Mouse (Mus musculus) stomach, postnatal 0 days (tissue): ENCODE measurements around the gene Brsk2. TPM values are rescaled to one million over a fixed set of nuclear protein-coding genes. Genes with fewer than 3 reads are reported as not detected.

Source experiments
- ATAC-seq: fragments of 200-750 bp; cut with Nextera tagmentation; 2 replicates; pipeline ENCODE4 v1.8.0; 2017; ENCODE audit not compliant: low FRiP score, low TSS enrichment
- DNase-seq: peaks from one replicate; pipeline ENCODE4 v3.0.0-alpha.2; 2016; ENCODE audit warnings: low spot score
- H3K27ac ChIP-seq: fragments of 300-500 bp; sonication (generic); replicated peaks from 2 replicates; pipeline ENCODE4 v1.5.1; 2014; ENCODE audit warnings: mild to moderate bottlenecking, control low read depth
- H3K27me3 ChIP-seq: fragments of 300-500 bp; sonication (generic); 2 replicates; pipeline ENCODE4 v1.6.1; 2014; ENCODE audit warnings: low read length; ENCODE audit not compliant: control insufficient read depth, insufficient read depth
- H3K36me3 ChIP-seq: fragments of 300-500 bp; sonication (generic); 2 replicates; pipeline ENCODE4 v1.6.1; 2014; ENCODE audit warnings: low read length, mixed read lengths; ENCODE audit not compliant: control insufficient read depth, insufficient read depth
- H3K4me1 ChIP-seq: fragments of 300-500 bp; sonication (generic); replicated peaks from 2 replicates; pipeline ENCODE4 v1.6.1; 2014; ENCODE audit warnings: antibody characterized with exemption; ENCODE audit not compliant: control insufficient read depth, insufficient read depth
- H3K4me2 ChIP-seq: fragments of 300-500 bp; sonication (generic); replicated peaks from 2 replicates; pipeline ENCODE4 v1.6.1; 2014; ENCODE audit warnings: low read depth, mild to moderate bottlenecking, control low read depth, moderate library complexity
- H3K4me3 ChIP-seq: fragments of 300-500 bp; sonication (generic); 2 replicates; pipeline ENCODE4 v1.5.1; 2014; ENCODE audit warnings: low read depth, low read length, control low read depth
- H3K9ac ChIP-seq: fragments of 300-500 bp; sonication (generic); 2 replicates; pipeline ENCODE4 v1.6.1; 2014; ENCODE audit warnings: mild to moderate bottlenecking, low read length, control low read depth, mixed read lengths
- H3K9me3 ChIP-seq: fragments of 300-500 bp; sonication (generic); 2 replicates; pipeline ENCODE4 v1.6.1; 2016; ENCODE audit warnings: low read length; ENCODE audit not compliant: control insufficient read depth
- CTCF ChIP-seq: IDR thresholded peaks from 2 replicates; pipeline ENCODE4 v1.5.1; 2016; ENCODE audit warnings: antibody characterized with exemption, low read depth, mild to moderate bottlenecking, moderate library complexity
- EP300 ChIP-seq: optimal IDR thresholded peaks from 2 replicates; pipeline ENCODE3; 2016; ENCODE audit warnings: antibody characterized with exemption
- WGBS: fragments of 180-500 bp; shearing (Covaris S2); extraction: QIAGEN DNeasy Blood & Tissue Kit; methylation state at CpG from one replicate; pipeline ENCODE4 v1.1.7; 2014; 5-methylcytosine and 5-hydroxymethylcytosine counted together
- polyA plus RNA-seq: library from polyadenylated mRNA; unstranded; fragments of >200 nt; fragmentation: Nextera tagmentation; extraction: Ambion mirVana; gene quantifications from 2 replicates; pipeline ENCODE4 v1.2.1, GENCODE M21; 2015

Brsk2 gene
- polyA plus RNA-seq, 1 experiment from 2014 or later: 0.62 TPM

GRCm38 (mm10) chr7:141994121-141994520 is 44.6 kb downstream of the Brsk2 start:
- no peak overlapping the region for H3K9ac ChIP-seq
- H3K4me1 ChIP-seq: no peaks in the 10 kb centered on the region
- DNase-seq: no peak
- H3K36me3 ChIP-seq: no peaks in the 10 kb centered on the region
- H3K4me3 ChIP-seq: no peak overlapping the region
- no peak overlapping the region for H3K27ac ChIP-seq
- no peaks in the 10 kb centered on the region for H3K9me3 ChIP-seq
- H3K27me3 ChIP-seq: no peaks in the 10 kb centered on the region
- WGBS: 88% methylated on average over 4 of the region's 4 CpGs
- H3K4me2 ChIP-seq: no peak overlapping the region
- TF ChIP-seq EP300 (no peak), CTCF (no peak)
- ATAC-seq: no peak

DNA sequence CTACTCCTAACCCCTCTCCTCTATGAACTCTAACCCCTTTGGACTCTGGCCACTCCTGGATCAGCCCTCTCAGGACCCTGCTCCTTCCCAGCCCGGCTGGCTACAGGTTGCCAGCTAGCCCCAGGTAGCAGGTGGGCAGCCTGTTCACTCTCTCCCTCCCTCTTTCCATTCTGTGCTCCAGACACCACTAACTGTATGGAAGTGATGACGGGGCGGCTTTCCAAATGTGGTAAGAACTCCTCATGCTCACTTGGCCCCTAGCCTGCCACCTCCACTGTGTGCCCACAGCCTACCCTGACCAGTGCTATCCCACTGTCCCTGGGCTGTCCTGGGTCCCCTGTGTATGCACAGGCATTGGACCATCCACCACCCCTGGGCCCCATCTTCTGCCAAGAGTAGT is 51.1 kb downstream of the Brsk2 start:
- Histone ChIP-seq H3K4me3 (no peak overlapping the region), H3K4me2 (no peak overlapping the region), H3K9ac (no peak overlapping the region), H3K27ac (no peak overlapping the region), H3K9me3 (no peaks in the 10 kb centered on the region), H3K4me1 (no peaks in the 10 kb centered on the region), H3K27me3 (no peaks in the 10 kb centered on the region), H3K36me3 (no peaks in the 10 kb centered on the region)
- 90% methylated on average over 3 of the region's 3 CpGs for WGBS
- TF ChIP-seq CTCF (no peak), EP300 (no peak)
- no peak for ATAC-seq
- no peak for DNase-seq

GRCm38 (mm10) chr7:142001597-142002340 is 52.2 kb downstream of the Brsk2 start:
- DNase-seq (no peak), ATAC-seq (peak; percentile 23; the same call in 1 of the 2 replicates)
- H3K4me3 ChIP-seq: no peak overlapping the region
- no peaks in the 10 kb centered on the region for H3K4me1 ChIP-seq
- no peak overlapping the region for H3K4me2 ChIP-seq
- no peaks in the 10 kb centered on the region for H3K36me3 ChIP-seq
- H3K9me3 ChIP-seq: no peaks in the 10 kb centered on the region
- H3K9ac ChIP-seq: no peak overlapping the region; the same call in 1 of the 2 replicates
- 69% methylated on average over 22 of the region's 22 CpGs for WGBS
- H3K27ac ChIP-seq: no peak overlapping the region
- TF ChIP-seq EP300 (no peak), CTCF (no peak)
- no peaks in the 10 kb centered on the region for H3K27me3 ChIP-seq

DNA sequence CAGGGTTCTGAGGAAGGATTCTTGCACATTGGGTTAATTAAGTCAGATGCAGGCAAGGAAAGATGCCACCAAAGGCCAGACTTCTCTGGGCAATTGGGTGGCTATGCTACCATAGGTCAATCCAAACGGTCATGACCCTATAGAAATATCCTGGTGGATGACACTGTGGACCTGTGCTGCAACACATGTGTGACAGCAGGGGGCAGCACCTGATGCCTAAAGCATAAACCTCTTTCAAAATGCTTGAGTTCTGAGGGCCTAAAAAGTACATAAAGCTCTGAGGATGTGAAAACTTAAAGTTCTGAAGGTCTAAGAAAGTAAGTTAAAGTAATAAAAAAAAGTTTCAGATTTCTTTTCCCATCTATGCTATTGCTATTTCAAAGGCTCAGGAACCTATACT is 67.0 kb downstream of the Brsk2 start:
- DNase-seq (peak; percentile 58), ATAC-seq (peak; percentile 63; the same call in 1 of the 2 replicates)
- H3K27ac ChIP-seq: no peak overlapping the region
- TF ChIP-seq CTCF (peak; percentile 91), EP300 (no peak)
- no peaks in the 10 kb centered on the region for H3K27me3 ChIP-seq
- H3K36me3 ChIP-seq: peaks cover 8% of the 10 kb centered on the region; the same call in 1 of the 2 replicates
- H3K9me3 ChIP-seq: no peaks in the 10 kb centered on the region
- no peak overlapping the region for H3K9ac ChIP-seq
- H3K4me3 ChIP-seq: no peak overlapping the region
- peaks cover 11% of the 10 kb centered on the region; the same call in 1 of the 2 replicates for H3K4me1 ChIP-seq
- 40% methylated on average over 1 of the region's 1 CpGs for WGBS
- no peak overlapping the region for H3K4me2 ChIP-seq

- Histone ChIP-seq H3K4me1 (peaks cover 15% of the 10 kb centered on the region; the same call in 1 of the 2 replicates), H3K4me3 (no peak overlapping the region), H3K27ac (no peak overlapping the region), H3K4me2 (no peak overlapping the region), H3K9ac (no peak overlapping the region), H3K27me3 (no peaks in the 10 kb centered on the region), H3K9me3 (no peaks in the 10 kb centered on the region), H3K36me3 (peaks cover under 1% of the 10 kb centered on the region; the same call in 1 of the 2 replicates)
- no peak for DNase-seq
- TF ChIP-seq CTCF (peak; percentile 69), EP300 (no peak)
- WGBS: 48% methylated on average over 2 of the region's 2 CpGs
- no peak for ATAC-seq
Measured at GRCm38 (mm10) chr7:142019699-142020098, 70.1 kb downstream of the Brsk2 start.

DNA sequence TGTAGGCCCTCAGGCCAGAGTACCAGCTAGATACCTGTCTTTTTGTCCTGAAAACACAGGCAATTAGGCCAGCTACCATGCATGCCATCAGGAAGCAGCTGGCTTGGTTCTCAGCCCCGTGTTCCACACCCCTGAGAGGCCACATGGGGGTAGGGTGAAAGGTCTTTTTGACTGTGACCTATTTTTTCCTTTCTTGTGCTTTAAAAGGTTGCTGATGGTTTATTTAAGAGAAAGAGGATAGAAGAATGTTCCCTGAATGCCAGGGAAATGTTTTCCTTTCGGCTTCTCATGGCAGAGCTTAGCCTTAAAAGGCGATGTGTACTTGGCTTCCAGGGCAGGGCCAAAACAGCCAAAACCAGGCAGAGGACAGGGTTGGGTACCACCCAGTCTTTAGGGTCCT is 71.3 kb downstream of the Brsk2 start:
- 28% methylated on average over 3 of the region's 3 CpGs for WGBS
- no peaks in the 10 kb centered on the region for H3K9me3 ChIP-seq
- no peaks in the 10 kb centered on the region for H3K27me3 ChIP-seq
- H3K4me3 ChIP-seq: no peak overlapping the region
- TF ChIP-seq CTCF (no peak), EP300 (peak; percentile 40)
- H3K36me3 ChIP-seq: no peaks in the 10 kb centered on the region
- H3K4me1 ChIP-seq: peaks cover 20% of the 10 kb centered on the region
- ATAC-seq (peak; percentile 45; the same call in 1 of the 2 replicates), DNase-seq (no peak)
- H3K27ac ChIP-seq: peak overlapping the region; percentile 82
- H3K4me2 ChIP-seq: no peak overlapping the region
- no peak overlapping the region for H3K9ac ChIP-seq
